Mouse (Mus musculus): ENCODE measurements around the gene Rora. TPM values are rescaled to one million over a fixed set of nuclear protein-coding genes. Genes with fewer than 3 reads are reported as not detected.

Gene Rora
- polyA plus RNA-seq, 1 experiment from 2014 or later: 6.0 TPM

GRCm38 (mm10) chr9:69128335-69128734 is 474.7 kb downstream of the Rora start:
- H3K9ac ChIP-seq (ENCODE audit: low read length): no peak overlapping the region
- H3K4me1 ChIP-seq (replicated peaks; ENCODE audit: control insufficient read depth, insufficient read depth, low read length): peaks cover 3% of the 10 kb centered on the region; the same call in 1 of the 2 replicates
- H3K9me3 ChIP-seq (ENCODE audit: control insufficient read depth, low read length): no peaks in the 10 kb centered on the region
- H3K4me3 ChIP-seq (ENCODE audit: low read depth, low read length): no peak overlapping the region
- no peak overlapping the region for H3K4me2 ChIP-seq (ENCODE audit: low read depth, low read length, severe bottlenecking)
- ATAC-seq (replicated peaks; ENCODE audit: low FRiP score) (no peak), DNase-seq (ENCODE audit: low spot score) (no peak)
- no peaks in the 10 kb centered on the region for H3K36me3 ChIP-seq (ENCODE audit: control insufficient read depth, insufficient read depth, low read length)
- H3K27ac ChIP-seq (ENCODE audit: low read depth, low read length): no peak overlapping the region
- WGBS: 90% methylated on average over 6 of the region's 6 CpGs
- H3K27me3 ChIP-seq (ENCODE audit: control insufficient read depth, insufficient read depth, low read length): no peaks in the 10 kb centered on the region

DNA sequence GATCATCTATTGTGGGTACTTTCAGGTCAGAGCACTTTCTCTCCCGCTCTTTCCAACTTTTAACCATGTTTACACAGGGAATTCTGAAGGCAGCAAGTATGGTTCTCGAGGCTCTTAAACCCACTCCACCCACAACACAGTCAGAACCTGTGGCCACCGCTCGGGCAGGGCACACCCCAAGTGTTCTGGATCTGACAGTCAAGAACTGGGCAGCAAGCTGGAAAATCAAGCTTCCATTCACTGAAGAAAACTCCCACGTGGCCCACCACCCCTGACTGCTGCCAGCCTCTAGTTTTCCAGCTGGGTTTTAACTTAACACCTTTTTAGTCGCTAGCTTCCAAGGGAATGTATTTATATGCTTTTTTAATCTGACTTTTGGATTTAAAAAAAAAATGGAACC is 479.4 kb downstream of the Rora start:
- DNase-seq (ENCODE audit: low spot score) (no peak), ATAC-seq (replicated peaks; ENCODE audit: low FRiP score) (no peak)
- peaks cover 6% of the 10 kb centered on the region; the same call in 1 of the 2 replicates for H3K4me1 ChIP-seq (replicated peaks; ENCODE audit: control insufficient read depth, insufficient read depth, low read length)
- no peak overlapping the region for H3K4me2 ChIP-seq (ENCODE audit: low read depth, low read length, severe bottlenecking)
- H3K36me3 ChIP-seq (ENCODE audit: control insufficient read depth, insufficient read depth, low read length): no peaks in the 10 kb centered on the region
- H3K27ac ChIP-seq (ENCODE audit: low read depth, low read length): no peak overlapping the region
- no peak overlapping the region for H3K4me3 ChIP-seq (ENCODE audit: low read depth, low read length)
- H3K9ac ChIP-seq (ENCODE audit: low read length): no peak overlapping the region
- peaks cover 3% of the 10 kb centered on the region; the same call in 1 of the 2 replicates for H3K27me3 ChIP-seq (ENCODE audit: control insufficient read depth, insufficient read depth, low read length)
- H3K9me3 ChIP-seq (ENCODE audit: control insufficient read depth, low read length): no peaks in the 10 kb centered on the region
- 76% methylated on average over 6 of the region's 6 CpGs for WGBS

GRCm38 (mm10) chr9:69133696-69134095 is 480.1 kb downstream of the Rora start:
- WGBS: 77% methylated on average over 7 of the region's 7 CpGs
- Histone ChIP-seq H3K27ac (ENCODE audit: low read depth, low read length) (no peak overlapping the region), H3K9ac (ENCODE audit: low read length) (no peak overlapping the region), H3K27me3 (ENCODE audit: control insufficient read depth, insufficient read depth, low read length) (peaks cover 3% of the 10 kb centered on the region; the same call in 1 of the 2 replicates), H3K9me3 (ENCODE audit: control insufficient read depth, low read length) (no peaks in the 10 kb centered on the region), H3K4me1 (replicated peaks; ENCODE audit: control insufficient read depth, insufficient read depth, low read length) (peaks cover 6% of the 10 kb centered on the region; the same call in 1 of the 2 replicates), H3K4me3 (ENCODE audit: low read depth, low read length) (no peak overlapping the region), H3K4me2 (ENCODE audit: low read depth, low read length, severe bottlenecking) (no peak overlapping the region), H3K36me3 (ENCODE audit: control insufficient read depth, insufficient read depth, low read length) (no peaks in the 10 kb centered on the region)
- DNase-seq (ENCODE audit: low spot score) (peak; percentile 58), ATAC-seq (replicated peaks; ENCODE audit: low FRiP score) (no peak)

DNA sequence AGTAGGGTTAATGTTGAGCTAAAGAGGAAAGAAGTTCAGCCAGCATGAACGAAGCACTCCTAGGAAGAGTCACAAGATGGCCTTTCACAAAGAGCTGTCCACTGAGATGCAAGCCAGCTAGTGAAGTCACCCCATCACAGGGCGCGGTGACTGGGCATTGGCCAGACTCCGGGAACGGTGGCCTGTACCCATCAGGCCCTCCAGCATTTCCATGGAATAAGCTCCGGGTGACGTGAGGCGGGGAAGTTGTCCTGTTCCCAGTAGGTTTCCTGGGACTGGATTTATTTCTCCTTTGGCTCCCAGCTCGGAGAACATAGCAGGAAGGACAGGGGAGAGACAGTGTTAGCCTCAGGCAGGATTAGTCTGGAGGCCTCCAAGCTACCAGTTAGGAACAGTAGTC is 481.0 kb downstream of the Rora start:
- ATAC-seq (replicated peaks; ENCODE audit: low FRiP score): no peak

GRCm38 (mm10) chr9:69136821-69137220 is 483.2 kb downstream of the Rora start:
- no peak overlapping the region for H3K27ac ChIP-seq (ENCODE audit: low read depth, low read length)
- ATAC-seq (replicated peaks; ENCODE audit: low FRiP score): no peak
- peaks cover 6% of the 10 kb centered on the region; the same call in 1 of the 2 replicates for H3K4me1 ChIP-seq (replicated peaks; ENCODE audit: control insufficient read depth, insufficient read depth, low read length)
- H3K9ac ChIP-seq (ENCODE audit: low read length): no peak overlapping the region
- H3K27me3 ChIP-seq (ENCODE audit: control insufficient read depth, insufficient read depth, low read length): peaks cover 3% of the 10 kb centered on the region; the same call in 1 of the 2 replicates
- H3K9me3 ChIP-seq (ENCODE audit: control insufficient read depth, low read length): no peaks in the 10 kb centered on the region
- no peak overlapping the region for H3K4me2 ChIP-seq (ENCODE audit: low read depth, low read length, severe bottlenecking)
- H3K36me3 ChIP-seq (ENCODE audit: control insufficient read depth, insufficient read depth, low read length): no peaks in the 10 kb centered on the region
- WGBS: 90% methylated on average over 5 of the region's 5 CpGs
- DNase-seq (ENCODE audit: low spot score): no peak
- no peak overlapping the region for H3K4me3 ChIP-seq (ENCODE audit: low read depth, low read length)

More for the DNA sequence above, 481.0 kb downstream of the Rora start:
- H3K9me3 ChIP-seq (ENCODE audit: control insufficient read depth, low read length): no peaks in the 10 kb centered on the region
- H3K9ac ChIP-seq (ENCODE audit: low read length): no peak overlapping the region
- peaks cover 6% of the 10 kb centered on the region; the same call in 1 of the 2 replicates for H3K4me1 ChIP-seq (replicated peaks; ENCODE audit: control insufficient read depth, insufficient read depth, low read length)
- H3K27ac ChIP-seq (ENCODE audit: low read depth, low read length): no peak overlapping the region
- no peaks in the 10 kb centered on the region for H3K36me3 ChIP-seq (ENCODE audit: control insufficient read depth, insufficient read depth, low read length)
- H3K4me3 ChIP-seq (ENCODE audit: low read depth, low read length): no peak overlapping the region
- WGBS: 86% methylated on average over 9 of the region's 9 CpGs
- H3K27me3 ChIP-seq (ENCODE audit: control insufficient read depth, insufficient read depth, low read length): peaks cover 3% of the 10 kb centered on the region; the same call in 1 of the 2 replicates
- DNase-seq (ENCODE audit: low spot score): no peak
- no peak overlapping the region for H3K4me2 ChIP-seq (ENCODE audit: low read depth, low read length, severe bottlenecking)

DNA sequence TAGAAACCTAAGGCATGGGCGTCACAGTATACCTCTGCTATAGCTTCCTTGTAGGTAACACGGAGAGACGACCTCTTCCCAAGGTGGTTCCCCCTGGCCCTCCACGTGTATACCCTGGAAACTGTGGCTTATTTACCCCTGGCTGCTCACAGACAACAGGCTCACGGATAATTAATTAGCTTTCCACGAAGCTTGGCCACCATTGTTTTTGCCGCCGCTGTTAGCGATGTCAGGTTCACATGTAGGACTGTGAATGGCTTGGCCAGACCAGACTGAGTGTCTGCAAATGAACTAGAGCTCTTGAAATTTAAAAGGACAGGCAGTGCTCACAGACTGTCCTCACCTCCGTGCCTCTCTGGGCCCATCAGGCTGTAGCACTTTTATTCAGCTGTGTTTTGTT is 483.8 kb downstream of the Rora start:
- Histone ChIP-seq H3K9me3 (ENCODE audit: control insufficient read depth, low read length) (no peaks in the 10 kb centered on the region), H3K9ac (ENCODE audit: low read length) (no peak overlapping the region), H3K36me3 (ENCODE audit: control insufficient read depth, insufficient read depth, low read length) (no peaks in the 10 kb centered on the region), H3K27me3 (ENCODE audit: control insufficient read depth, insufficient read depth, low read length) (peaks cover 3% of the 10 kb centered on the region; the same call in 1 of the 2 replicates), H3K27ac (ENCODE audit: low read depth, low read length) (no peak overlapping the region), H3K4me3 (ENCODE audit: low read depth, low read length) (no peak overlapping the region), H3K4me2 (ENCODE audit: low read depth, low read length, severe bottlenecking) (peak overlapping the region; percentile 15; the same call in 1 of the 2 replicates), H3K4me1 (replicated peaks; ENCODE audit: control insufficient read depth, insufficient read depth, low read length) (peaks cover 6% of the 10 kb centered on the region; the same call in 1 of the 2 replicates)
- DNase-seq (ENCODE audit: low spot score) (peak; percentile 55), ATAC-seq (replicated peaks; ENCODE audit: low FRiP score) (peak; percentile 27; the same call in 1 of the 2 replicates)
- WGBS: 27% methylated on average over 10 of the region's 10 CpGs

- Histone ChIP-seq H3K27ac (ENCODE audit: low read depth, low read length) (no peak overlapping the region), H3K27me3 (ENCODE audit: control insufficient read depth, insufficient read depth, low read length) (peaks cover 3% of the 10 kb centered on the region; the same call in 1 of the 2 replicates), H3K4me3 (ENCODE audit: low read depth, low read length) (no peak overlapping the region), H3K36me3 (ENCODE audit: control insufficient read depth, insufficient read depth, low read length) (no peaks in the 10 kb centered on the region), H3K4me2 (ENCODE audit: low read depth, low read length, severe bottlenecking) (no peak overlapping the region), H3K9ac (ENCODE audit: low read length) (no peak overlapping the region), H3K4me1 (replicated peaks; ENCODE audit: control insufficient read depth, insufficient read depth, low read length) (peaks cover 6% of the 10 kb centered on the region; the same call in 1 of the 2 replicates), H3K9me3 (ENCODE audit: control insufficient read depth, low read length) (no peaks in the 10 kb centered on the region)
- ATAC-seq (replicated peaks; ENCODE audit: low FRiP score) (no peak), DNase-seq (ENCODE audit: low spot score) (no peak)
- WGBS: 77% methylated on average over 6 of the region's 6 CpGs
Observed at GRCm38 (mm10) chr9:69140144-69140543, 486.6 kb downstream of the Rora start.

DNA sequence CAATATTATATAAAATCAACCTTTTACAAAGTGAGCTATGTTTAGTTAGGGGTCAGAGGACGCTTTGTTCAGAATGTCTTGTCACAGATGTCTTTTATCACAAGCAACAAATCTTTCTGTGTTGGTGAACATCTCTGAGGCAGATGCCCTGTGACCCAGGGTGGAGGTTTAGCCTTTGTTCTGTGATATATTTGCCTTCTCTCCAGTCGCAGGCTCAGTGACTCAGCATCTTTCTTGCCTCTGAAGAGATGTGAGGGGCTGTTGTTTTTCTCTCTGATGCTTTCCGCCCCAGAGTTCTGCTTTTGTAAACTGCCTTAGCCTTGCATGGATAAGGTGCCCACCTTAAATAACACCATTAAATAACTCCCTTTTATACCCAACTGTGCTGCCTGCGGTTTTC is 488.3 kb downstream of the Rora start:
- H3K9me3 ChIP-seq (ENCODE audit: control insufficient read depth, low read length): no peaks in the 10 kb centered on the region; the same call in 1 of the 2 replicates
- peaks cover 6% of the 10 kb centered on the region; the same call in 1 of the 2 replicates for H3K4me1 ChIP-seq (replicated peaks; ENCODE audit: control insufficient read depth, insufficient read depth, low read length)
- H3K4me2 ChIP-seq (ENCODE audit: low read depth, low read length, severe bottlenecking): no peak overlapping the region
- no peak overlapping the region for H3K9ac ChIP-seq (ENCODE audit: low read length)
- no peak overlapping the region for H3K4me3 ChIP-seq (ENCODE audit: low read depth, low read length)
- ATAC-seq (replicated peaks; ENCODE audit: low FRiP score) (no peak), DNase-seq (ENCODE audit: low spot score) (no peak)
- no peaks in the 10 kb centered on the region for H3K27me3 ChIP-seq (ENCODE audit: control insufficient read depth, insufficient read depth, low read length)
- no peak overlapping the region for H3K27ac ChIP-seq (ENCODE audit: low read depth, low read length)
- 68% methylated on average over 4 of the region's 4 CpGs for WGBS
- H3K36me3 ChIP-seq (ENCODE audit: control insufficient read depth, insufficient read depth, low read length): no peaks in the 10 kb centered on the region

DNA sequence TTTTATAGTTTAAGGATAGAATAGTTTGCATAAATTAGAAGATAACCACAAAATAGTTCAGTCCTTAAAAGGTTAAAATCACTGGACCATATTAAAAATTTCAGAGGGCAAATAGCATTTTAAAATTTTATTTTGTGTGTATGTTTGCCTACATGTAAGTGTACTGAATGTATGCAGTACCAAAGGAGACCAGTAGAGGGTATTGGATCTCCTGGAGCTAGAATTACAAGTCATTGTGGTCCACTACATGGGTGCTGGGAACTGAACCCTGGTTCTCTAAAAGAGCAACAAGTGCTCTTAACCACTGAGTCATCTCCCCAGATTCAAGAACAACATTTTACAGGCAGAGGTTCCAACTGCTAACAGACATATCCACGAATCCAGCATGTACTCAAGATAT is 493.4 kb downstream of the Rora start:
- H3K9ac ChIP-seq (ENCODE audit: low read length): no peak overlapping the region
- ATAC-seq (replicated peaks; ENCODE audit: low FRiP score) (no peak), DNase-seq (ENCODE audit: low spot score) (no peak)
- H3K36me3 ChIP-seq (ENCODE audit: control insufficient read depth, insufficient read depth, low read length): no peaks in the 10 kb centered on the region
- H3K27ac ChIP-seq (ENCODE audit: low read depth, low read length): no peak overlapping the region
- no peak overlapping the region for H3K4me3 ChIP-seq (ENCODE audit: low read depth, low read length)
- no peak overlapping the region for H3K4me2 ChIP-seq (ENCODE audit: low read depth, low read length, severe bottlenecking)
- 71% methylated on average over 1 of the region's 1 CpGs for WGBS
- H3K27me3 ChIP-seq (ENCODE audit: control insufficient read depth, insufficient read depth, low read length): no peaks in the 10 kb centered on the region
- peaks cover 1% of the 10 kb centered on the region; the same call in 1 of the 2 replicates for H3K4me1 ChIP-seq (replicated peaks; ENCODE audit: control insufficient read depth, insufficient read depth, low read length)
- peaks cover 2% of the 10 kb centered on the region; the same call in 1 of the 2 replicates for H3K9me3 ChIP-seq (ENCODE audit: control insufficient read depth, low read length)

All from forebrain, embryonic 11.5 days (tissue).